Mouse (Mus musculus) heart, embryonic 15.5 days (tissue): Measurements from ENCODE around the gene Snrnp70. TPM values are rescaled to one million over a fixed set of nuclear protein-coding genes. Genes with fewer than 3 reads are reported as not detected.

Experiments
- ATAC-seq: fragments of 200-750 bp; cut with Nextera tagmentation; replicated peaks from 2 replicates; pipeline ENCODE4 v1.8.0; 2017; ENCODE audit warnings: low read depth, moderate TSS enrichment; ENCODE audit not compliant: insufficient number of reproducible peaks, insufficient read depth, low FRiP score
- H3K27ac ChIP-seq: fragments of 300-500 bp; sonication (generic); 2 replicates; pipeline ENCODE4 v1.5.1; 2015; ENCODE audit warnings: mild to moderate bottlenecking, inconsistent platforms
- H3K27me3 ChIP-seq: fragments of 300-500 bp; sonication (generic); 2 replicates; pipeline ENCODE4 v1.6.1; 2015; ENCODE audit warnings: inconsistent platforms
- H3K36me3 ChIP-seq: fragments of 300-500 bp; sonication (generic); 2 replicates; pipeline ENCODE4 v1.6.1; 2015; ENCODE audit warnings: mild to moderate bottlenecking, inconsistent platforms
- H3K4me1 ChIP-seq: fragments of 300-500 bp; sonication (generic); replicated peaks from 2 replicates; pipeline ENCODE4 v1.6.1; 2015; ENCODE audit warnings: inconsistent platforms
- H3K4me2 ChIP-seq: fragments of 300-500 bp; sonication (generic); 2 replicates; pipeline ENCODE4 v1.6.1; 2015; ENCODE audit warnings: inconsistent platforms, mild to moderate bottlenecking, moderate library complexity
- H3K4me3 ChIP-seq: fragments of 300-500 bp; sonication (generic); 2 replicates; pipeline ENCODE4 v1.5.1; 2015; ENCODE audit warnings: mild to moderate bottlenecking, inconsistent platforms
- H3K9ac ChIP-seq: fragments of 300-500 bp; sonication (generic); 2 replicates; pipeline ENCODE4 v1.6.1; 2015; ENCODE audit warnings: mild to moderate bottlenecking, inconsistent platforms
- H3K9me3 ChIP-seq: fragments of 300-500 bp; sonication (generic); replicated peaks from 2 replicates; pipeline ENCODE4 v1.6.1; 2016; ENCODE audit warnings: inconsistent platforms
- WGBS: fragments of 180-500 bp; shearing (Covaris S2); methylation state at CpG from one replicate; pipeline ENCODE4 v1.1.7; 2015; ENCODE audit warnings: mixed read lengths; 5-methylcytosine and 5-hydroxymethylcytosine counted together
- polyA plus RNA-seq: library from polyadenylated mRNA; unstranded; fragments of >200 nt; fragmentation: Nextera tagmentation; extraction: Ambion mirVana; gene quantifications from 2 replicates; pipeline ENCODE4 v1.2.1, GENCODE M21; 2015

Snrnp70 gene
- polyA plus RNA-seq, 1 experiment from 2014 or later, result 123 TPM

GRCm38 (mm10) chr7:45420615-45420919, 25.0 kb upstream of the Snrnp70 start, which contains the start of gene Lhb:
Gene Lhb, plus strand, starts transcription at chr7:45420820.
- ATAC-seq, result no peak
- H3K4me1 ChIP-seq, result peaks cover 8% of the 10 kb centered on the region
- peaks cover 48% of the 10 kb centered on the region for H3K36me3 ChIP-seq
- no peak within 1 kb of the TSS for H3K4me3 ChIP-seq
- H3K4me2 ChIP-seq, result no peak within 1 kb of the TSS
- no peaks in the 10 kb centered on the region for H3K9me3 ChIP-seq
- H3K27me3 ChIP-seq, result peaks cover 56% of the 10 kb centered on the region
- no peak within 1 kb of the TSS for H3K9ac ChIP-seq
- WGBS, result 61% methylated on average over 6 of the region's 6 CpGs
- no peak within 1 kb of the TSS for H3K27ac ChIP-seq

GRCm38 (mm10) chr7:45419859-45420614, 24.5 kb upstream of the Snrnp70 start:
- Histone ChIP-seq H3K36me3 (peaks cover 43% of the 10 kb centered on the region), H3K27me3 (peaks cover 62% of the 10 kb centered on the region), H3K9me3 (no peaks in the 10 kb centered on the region), H3K4me2 (no peak overlapping the region), H3K27ac (no peak overlapping the region), H3K4me1 (peaks cover 13% of the 10 kb centered on the region), H3K9ac (no peak overlapping the region), H3K4me3 (no peak overlapping the region)
- ATAC-seq, result no peak
- WGBS, result 17% methylated on average over 27 of the region's 27 CpGs

DNA sequence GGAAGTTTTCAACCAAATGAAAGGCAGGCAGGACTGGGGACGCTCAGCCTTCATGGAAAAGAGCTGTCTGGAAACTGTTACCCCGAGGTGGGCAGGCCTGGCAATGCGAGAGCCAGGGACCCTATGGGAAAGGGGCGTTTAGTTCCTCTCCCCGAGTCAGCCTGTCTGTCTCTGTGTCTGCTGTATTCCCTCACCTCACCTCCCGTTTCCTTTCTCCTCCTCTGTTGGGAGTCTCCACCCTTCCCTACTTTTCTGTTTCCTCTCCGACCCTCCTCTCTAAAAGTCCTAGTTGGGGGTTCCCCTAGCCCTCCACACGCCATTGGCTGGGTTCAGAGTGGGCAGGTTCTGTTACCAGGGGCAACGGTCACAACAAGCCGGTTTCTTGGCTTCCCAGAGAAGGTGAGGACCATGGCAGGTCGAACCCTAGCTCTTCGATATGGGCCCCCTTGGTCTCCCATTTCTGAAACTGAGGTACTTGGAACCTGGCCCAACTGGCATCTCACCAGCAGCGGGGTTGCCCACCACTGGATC, 22.5 kb upstream of the Snrnp70 start:
- peaks cover 33% of the 10 kb centered on the region for H3K4me1 ChIP-seq
- peaks cover 80% of the 10 kb centered on the region for H3K27me3 ChIP-seq
- ATAC-seq, result no peak
- no peak overlapping the region for H3K4me3 ChIP-seq
- no peak overlapping the region for H3K9ac ChIP-seq
- no peaks in the 10 kb centered on the region for H3K9me3 ChIP-seq
- no peak overlapping the region for H3K4me2 ChIP-seq
- H3K27ac ChIP-seq, result no peak overlapping the region
- WGBS, result 6% methylated on average over 13 of the region's 13 CpGs
- H3K36me3 ChIP-seq, result peaks cover 23% of the 10 kb centered on the region

DNA sequence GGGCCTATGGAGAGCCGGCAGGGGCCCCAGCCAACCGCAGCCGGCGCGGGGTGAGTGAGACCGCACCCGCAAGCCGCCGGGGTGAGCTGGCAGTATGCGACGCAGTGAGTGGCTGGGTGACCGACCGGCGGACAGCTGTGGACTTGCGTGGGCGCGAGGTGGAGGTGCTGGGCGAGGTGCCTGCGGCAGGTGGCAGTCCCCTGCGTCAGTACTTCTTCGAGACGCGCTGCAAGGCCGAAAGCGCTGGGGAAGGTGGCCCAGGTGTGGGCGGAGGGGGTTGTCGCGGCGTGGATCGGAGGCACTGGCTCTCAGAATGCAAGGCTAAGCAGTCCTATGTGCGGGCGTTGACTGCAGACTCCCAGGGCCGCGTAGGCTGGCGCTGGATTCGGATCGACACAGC, 20.1 kb upstream of the Snrnp70 start:
- H3K4me3 ChIP-seq, result peak overlapping the region; percentile 10; the same call in 1 of the 2 replicates
- H3K9ac ChIP-seq, result no peak overlapping the region
- no peak overlapping the region for H3K27ac ChIP-seq
- H3K4me1 ChIP-seq, result peaks cover 40% of the 10 kb centered on the region
- H3K4me2 ChIP-seq, result peak overlapping the region; percentile 37
- 16% methylated on average over 37 of the region's 37 CpGs for WGBS
- H3K9me3 ChIP-seq, result no peaks in the 10 kb centered on the region
- no peaks in the 10 kb centered on the region for H3K36me3 ChIP-seq
- ATAC-seq, result no peak
- peaks cover 94% of the 10 kb centered on the region for H3K27me3 ChIP-seq

DNA sequence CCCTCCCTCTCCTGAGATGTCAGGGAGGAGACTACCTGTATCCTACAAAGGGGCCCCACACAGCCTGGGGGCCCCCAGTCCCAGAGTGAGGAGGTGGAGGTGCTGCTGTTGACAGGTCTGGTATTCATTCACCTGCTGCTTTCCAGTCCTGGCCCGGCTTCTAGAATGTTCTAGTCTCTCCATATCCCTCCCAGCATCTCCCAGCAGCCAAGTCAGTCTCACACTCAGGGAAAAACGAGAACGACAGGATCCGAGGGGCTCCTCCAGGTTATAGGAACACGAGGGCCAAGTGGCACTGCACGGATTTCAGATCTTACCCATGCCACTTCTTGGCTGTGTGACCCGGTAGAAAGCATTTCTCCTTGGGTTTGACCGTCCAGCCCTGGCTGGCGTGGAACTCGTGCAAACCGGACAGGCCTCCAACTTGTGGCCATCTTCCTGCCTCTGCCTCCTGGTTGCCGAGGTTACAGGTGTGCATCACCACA, 19.2 kb upstream of the Snrnp70 start:
- peak overlapping the region; percentile 58; the same call in 1 of the 2 replicates for H3K4me3 ChIP-seq
- no peak overlapping the region for H3K9ac ChIP-seq
- H3K27ac ChIP-seq, result no peak overlapping the region
- H3K9me3 ChIP-seq, result no peaks in the 10 kb centered on the region
- H3K4me1 ChIP-seq, result peaks cover 40% of the 10 kb centered on the region
- H3K36me3 ChIP-seq, result no peaks in the 10 kb centered on the region
- 40% methylated on average over 12 of the region's 12 CpGs for WGBS
- peaks cover 94% of the 10 kb centered on the region for H3K27me3 ChIP-seq
- no peak for ATAC-seq
- H3K4me2 ChIP-seq, result peak overlapping the region; percentile 92; the same call in 1 of the 2 replicates

GRCm38 (mm10) chr7:45413864-45414739, 18.6 kb upstream of the Snrnp70 start:
- WGBS, result 2% methylated on average over 23 of the region's 27 CpGs
- Histone ChIP-seq H3K4me2 (peak overlapping the region; percentile 92), H3K9ac (peak overlapping the region; percentile 52), H3K27ac (peak overlapping the region; percentile 59), H3K36me3 (no peaks in the 10 kb centered on the region), H3K4me3 (peak overlapping the region; percentile 58), H3K27me3 (peaks cover 93% of the 10 kb centered on the region), H3K4me1 (peaks cover 40% of the 10 kb centered on the region), H3K9me3 (no peaks in the 10 kb centered on the region)
- peak; percentile 29; the same call in 1 of the 2 replicates for ATAC-seq

GRCm38 (mm10) chr7:45413113-45413863, 17.7 kb upstream of the Snrnp70 start, which contains the start of gene Ntf5:
Gene Ntf5, plus strand, starts transcription at chr7:45413695.
- peaks cover 93% of the 10 kb centered on the region for H3K27me3 ChIP-seq
- no peaks in the 10 kb centered on the region for H3K36me3 ChIP-seq
- H3K4me2 ChIP-seq, result peak within 1 kb of the TSS; percentile 92
- no peaks in the 10 kb centered on the region for H3K9me3 ChIP-seq
- H3K9ac ChIP-seq, result peak within 1 kb of the TSS; percentile 52
- WGBS, result 1% methylated on average over 45 of the region's 45 CpGs
- peak within 1 kb of the TSS; percentile 58 for H3K4me3 ChIP-seq
- H3K27ac ChIP-seq, result peak within 1 kb of the TSS; percentile 59
- peak; percentile 28 for ATAC-seq
- H3K4me1 ChIP-seq, result peaks cover 39% of the 10 kb centered on the region

DNA sequence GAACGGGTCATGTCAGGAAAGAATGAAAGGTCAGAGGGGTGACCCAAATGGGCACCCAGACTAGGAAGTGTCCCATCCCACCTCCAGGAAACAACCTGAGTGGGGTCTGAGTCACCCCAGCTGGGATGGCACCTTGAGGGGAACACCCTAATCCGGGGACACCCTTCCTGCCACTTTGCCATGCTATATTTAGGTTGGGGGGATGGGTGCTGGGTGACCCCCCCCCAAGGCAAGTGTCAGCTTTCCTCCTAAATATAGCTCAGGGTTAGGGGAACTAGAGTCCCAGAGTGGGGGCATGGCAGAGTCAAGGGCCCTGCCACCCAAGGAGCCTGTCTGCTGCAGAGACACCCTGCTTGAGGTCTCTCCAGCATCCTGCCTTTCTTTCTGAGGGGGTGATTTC, 16.9 kb upstream of the Snrnp70 start:
- peaks cover 93% of the 10 kb centered on the region for H3K27me3 ChIP-seq
- 34% methylated on average over 2 of the region's 2 CpGs for WGBS
- no peaks in the 10 kb centered on the region for H3K9me3 ChIP-seq
- no peaks in the 10 kb centered on the region for H3K36me3 ChIP-seq
- H3K4me1 ChIP-seq, result peaks cover 35% of the 10 kb centered on the region
- no peak overlapping the region for H3K4me2 ChIP-seq
- H3K27ac ChIP-seq, result no peak overlapping the region
- H3K4me3 ChIP-seq, result no peak overlapping the region
- no peak for ATAC-seq
- H3K9ac ChIP-seq, result no peak overlapping the region

DNA sequence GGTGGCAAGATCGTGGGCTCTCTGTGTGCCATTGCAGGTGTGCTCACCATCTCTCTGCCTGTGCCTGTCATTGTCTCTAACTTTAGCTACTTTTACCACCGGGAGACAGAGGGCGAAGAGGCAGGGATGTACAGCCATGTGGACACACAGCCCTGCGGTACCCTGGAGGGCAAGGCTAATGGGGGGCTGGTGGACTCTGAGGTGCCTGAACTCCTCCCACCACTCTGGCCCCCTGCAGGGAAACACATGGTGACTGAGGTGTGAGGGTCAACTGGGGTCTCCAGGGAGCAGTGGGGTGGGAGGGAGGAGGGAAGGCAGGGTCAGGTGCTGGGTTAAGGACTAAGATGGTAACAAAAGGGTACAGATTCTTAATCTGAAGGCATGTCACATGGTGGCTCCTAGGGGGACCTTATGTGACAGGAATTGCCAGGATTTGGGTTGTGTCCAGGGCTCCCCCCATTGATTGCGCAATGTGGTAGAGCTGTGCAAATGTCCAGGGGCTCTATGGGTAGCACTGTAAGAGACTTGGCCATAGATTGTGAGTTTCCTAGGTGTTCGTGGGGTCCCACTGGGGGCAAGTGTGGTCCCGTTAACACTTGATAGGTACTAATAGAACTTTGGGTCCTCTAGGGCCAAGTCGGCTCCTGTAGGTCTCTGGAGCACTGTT, 14.1 kb upstream of the Snrnp70 start:
- Histone ChIP-seq H3K4me1 (peaks cover 42% of the 10 kb centered on the region), H3K36me3 (no peaks in the 10 kb centered on the region), H3K9me3 (no peaks in the 10 kb centered on the region), H3K27ac (no peak overlapping the region), H3K9ac (no peak overlapping the region), H3K27me3 (peaks cover 93% of the 10 kb centered on the region), H3K4me3 (no peak overlapping the region), H3K4me2 (no peak overlapping the region)
- WGBS, result 76% methylated on average over 8 of the region's 8 CpGs
- ATAC-seq, result no peak

DNA sequence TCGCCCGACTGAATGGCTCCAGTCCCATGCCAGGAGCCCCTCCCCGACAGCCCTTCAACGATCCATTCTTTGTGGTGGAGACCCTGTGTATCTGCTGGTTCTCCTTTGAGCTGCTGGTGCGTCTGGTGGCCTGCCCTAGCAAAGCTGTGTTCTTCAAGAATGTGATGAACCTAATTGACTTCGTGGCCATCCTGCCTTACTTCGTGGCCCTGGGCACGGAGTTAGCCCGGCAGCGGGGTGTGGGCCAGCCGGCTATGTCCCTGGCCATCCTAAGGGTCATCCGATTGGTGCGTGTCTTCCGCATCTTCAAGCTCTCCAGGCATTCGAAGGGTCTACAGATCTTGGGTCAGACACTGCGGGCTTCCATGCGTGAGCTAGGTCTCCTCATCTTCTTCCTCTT, 13.4 kb upstream of the Snrnp70 start:
- Histone ChIP-seq H3K4me2 (no peak overlapping the region), H3K27ac (no peak overlapping the region), H3K27me3 (peaks cover 86% of the 10 kb centered on the region), H3K4me3 (no peak overlapping the region), H3K9me3 (no peaks in the 10 kb centered on the region), H3K4me1 (peaks cover 35% of the 10 kb centered on the region), H3K9ac (no peak overlapping the region), H3K36me3 (no peaks in the 10 kb centered on the region)
- WGBS, result 83% methylated on average over 17 of the region's 17 CpGs
- no peak for ATAC-seq
